Mouse (Mus musculus): ENCODE measurements around the gene Ppp2r5c. TPM values are rescaled to one million over a fixed set of nuclear protein-coding genes. Genes with fewer than 3 reads are reported as not detected.
A peak's percentile ranks its signal among the peaks of the same experiment; 100 is the strongest.

Gene Ppp2r5c
- total and polyA plus RNA-seq, 2 experiments from 2014 or later, result 104 to 118 TPM

GRCm38 (mm10) chr12:110500095-110500494, 53.2 kb downstream of the Ppp2r5c start:
- no peaks in the 10 kb centered on the region for H3K36me3 ChIP-seq (replicated peaks; ENCODE audit: control insufficient read depth, insufficient read depth, low read length)
- H3K9ac ChIP-seq (replicated peaks; ENCODE audit: low read depth, low read length), result no peak overlapping the region
- no peaks in the 10 kb centered on the region for H3K9me3 ChIP-seq (replicated peaks; ENCODE audit: control insufficient read depth, low read length)
- DNase-seq (ENCODE audit: low spot score) (no peak), ATAC-seq (ENCODE audit: insufficient read depth, low read depth) (no peak)
- no peaks in the 10 kb centered on the region for H3K27me3 ChIP-seq (ENCODE audit: control insufficient read depth, insufficient read depth, low read length)
- peaks cover 78% of the 10 kb centered on the region for H3K4me1 ChIP-seq (ENCODE audit: control insufficient read depth, insufficient read depth)
- no peak overlapping the region; the same call in 1 of the 2 replicates for H3K4me2 ChIP-seq (ENCODE audit: low read depth, low read length)
- WGBS, result 71% methylated on average over 8 of the region's 8 CpGs
- peak overlapping the region; percentile 83 for H3K27ac ChIP-seq (ENCODE audit: low read depth)
- TF ChIP-seq CTCF (IDR thresholded peaks at IDR 0.05; ENCODE audit: low read depth), result no peak
- TF ChIP-seq EP300 (IDR thresholded peaks at IDR 0.05; ENCODE audit: low read depth), result no peak
- H3K4me3 ChIP-seq (ENCODE audit: low read depth, low read length), result no peak overlapping the region

DNA sequence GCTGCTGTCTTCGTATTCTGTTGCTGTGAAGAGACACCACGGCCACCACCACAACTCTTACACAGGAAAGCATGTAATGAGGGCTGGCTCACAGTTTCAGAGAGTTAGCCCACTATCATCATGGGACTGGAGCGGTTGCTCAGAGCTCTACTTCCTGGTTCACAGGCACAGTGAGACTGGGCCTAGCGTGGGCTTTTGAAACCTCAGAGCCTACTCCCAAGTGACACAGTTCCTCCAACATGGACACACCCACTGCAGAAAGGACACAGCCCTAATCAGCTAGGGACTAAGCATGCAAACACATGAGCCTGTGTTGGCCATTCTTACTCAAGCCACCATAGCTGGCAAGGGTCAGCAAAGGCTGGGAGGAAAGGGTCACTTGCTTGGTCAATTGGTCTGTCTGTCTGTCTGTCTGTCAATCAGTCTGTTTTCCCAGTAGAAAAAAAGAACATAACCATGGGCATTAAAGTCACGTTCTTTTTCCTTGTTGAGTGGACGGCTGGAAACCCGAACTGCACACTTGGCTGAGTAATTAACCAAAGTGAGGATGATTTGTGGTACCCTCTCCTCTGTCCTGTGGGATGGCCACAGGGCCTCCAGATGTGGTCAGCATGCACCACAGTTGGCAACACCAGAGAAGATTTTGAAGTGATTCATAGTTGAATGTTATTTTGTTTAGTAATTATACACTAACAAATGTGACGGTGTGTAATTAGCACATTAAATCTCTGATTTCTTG, 56.7 kb downstream of the Ppp2r5c start:
- H3K4me1 ChIP-seq (ENCODE audit: control insufficient read depth, insufficient read depth), result peaks cover 60% of the 10 kb centered on the region

GRCm38 (mm10) chr12:110504145-110504490, 57.2 kb downstream of the Ppp2r5c start:
- no peaks in the 10 kb centered on the region for H3K27me3 ChIP-seq (ENCODE audit: control insufficient read depth, insufficient read depth, low read length)
- no peak for ATAC-seq (ENCODE audit: insufficient read depth, low read depth)
- H3K4me1 ChIP-seq (ENCODE audit: control insufficient read depth, insufficient read depth), result peaks cover 55% of the 10 kb centered on the region
- H3K4me3 ChIP-seq (ENCODE audit: low read depth, low read length), result no peak overlapping the region
- no peaks in the 10 kb centered on the region for H3K36me3 ChIP-seq (replicated peaks; ENCODE audit: control insufficient read depth, insufficient read depth, low read length)
- H3K9me3 ChIP-seq (replicated peaks; ENCODE audit: control insufficient read depth, low read length), result no peaks in the 10 kb centered on the region
- DNase-seq (ENCODE audit: low spot score), result no peak
- no peak overlapping the region for H3K9ac ChIP-seq (replicated peaks; ENCODE audit: low read depth, low read length)
- TF ChIP-seq EP300 (IDR thresholded peaks at IDR 0.05; ENCODE audit: low read depth) (no peak), CTCF (IDR thresholded peaks at IDR 0.05; ENCODE audit: low read depth) (no peak)
- no peak overlapping the region for H3K27ac ChIP-seq (ENCODE audit: low read depth)
- no peak overlapping the region for H3K4me2 ChIP-seq (ENCODE audit: low read depth, low read length)
- WGBS, result 52% methylated on average over 9 of the region's 9 CpGs

More for the DNA sequence above, 56.7 kb downstream of the Ppp2r5c start:
- H3K4me3 ChIP-seq (ENCODE audit: low read depth, low read length), result no peak overlapping the region
- no peaks in the 10 kb centered on the region for H3K27me3 ChIP-seq (ENCODE audit: control insufficient read depth, insufficient read depth, low read length)
- H3K27ac ChIP-seq (ENCODE audit: low read depth), result no peak overlapping the region
- WGBS, result 75% methylated on average over 8 of the region's 8 CpGs
- no peaks in the 10 kb centered on the region for H3K9me3 ChIP-seq (replicated peaks; ENCODE audit: control insufficient read depth, low read length)
- TF ChIP-seq EP300 (IDR thresholded peaks at IDR 0.05; ENCODE audit: low read depth) (no peak), CTCF (IDR thresholded peaks at IDR 0.05; ENCODE audit: low read depth) (no peak)
- DNase-seq (ENCODE audit: low spot score), result no peak
- H3K9ac ChIP-seq (replicated peaks; ENCODE audit: low read depth, low read length), result no peak overlapping the region
- no peak overlapping the region for H3K4me2 ChIP-seq (ENCODE audit: low read depth, low read length)
- no peaks in the 10 kb centered on the region for H3K36me3 ChIP-seq (replicated peaks; ENCODE audit: control insufficient read depth, insufficient read depth, low read length)
- ATAC-seq (ENCODE audit: insufficient read depth, low read depth), result no peak

DNA sequence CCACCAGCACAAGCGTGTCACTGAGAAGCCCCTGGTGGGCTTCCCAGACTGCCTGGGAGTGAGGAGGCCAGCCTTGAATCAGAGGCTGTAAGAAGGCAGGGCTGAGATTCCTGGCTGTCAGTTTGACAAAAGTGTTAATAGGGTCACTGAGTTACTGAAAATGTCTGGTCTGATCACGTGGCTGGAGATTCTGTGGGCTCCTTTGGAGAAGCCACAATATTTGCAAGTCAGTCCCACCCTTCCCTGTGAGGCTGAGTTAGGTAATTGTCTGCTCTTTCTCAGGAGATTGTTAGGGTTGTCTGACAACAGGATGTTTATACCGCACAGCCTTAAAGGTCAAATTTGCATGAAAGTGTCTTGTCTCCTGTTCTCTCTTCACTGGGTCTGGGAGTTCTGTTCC, 57.9 kb downstream of the Ppp2r5c start:
- ATAC-seq (ENCODE audit: insufficient read depth, low read depth) (no peak), DNase-seq (ENCODE audit: low spot score) (no peak)
- peaks cover 54% of the 10 kb centered on the region for H3K4me1 ChIP-seq (ENCODE audit: control insufficient read depth, insufficient read depth)
- no peak overlapping the region for H3K9ac ChIP-seq (replicated peaks; ENCODE audit: low read depth, low read length)
- no peaks in the 10 kb centered on the region for H3K36me3 ChIP-seq (replicated peaks; ENCODE audit: control insufficient read depth, insufficient read depth, low read length)
- WGBS, result 26% methylated on average over 3 of the region's 3 CpGs
- no peaks in the 10 kb centered on the region for H3K27me3 ChIP-seq (ENCODE audit: control insufficient read depth, insufficient read depth, low read length)
- H3K9me3 ChIP-seq (replicated peaks; ENCODE audit: control insufficient read depth, low read length), result no peaks in the 10 kb centered on the region
- no peak overlapping the region for H3K27ac ChIP-seq (ENCODE audit: low read depth)
- TF ChIP-seq CTCF (IDR thresholded peaks at IDR 0.05; ENCODE audit: low read depth), result no peak
- TF ChIP-seq EP300 (IDR thresholded peaks at IDR 0.05; ENCODE audit: low read depth), result no peak
- no peak overlapping the region for H3K4me3 ChIP-seq (ENCODE audit: low read depth, low read length)
- H3K4me2 ChIP-seq (ENCODE audit: low read depth, low read length), result no peak overlapping the region

DNA sequence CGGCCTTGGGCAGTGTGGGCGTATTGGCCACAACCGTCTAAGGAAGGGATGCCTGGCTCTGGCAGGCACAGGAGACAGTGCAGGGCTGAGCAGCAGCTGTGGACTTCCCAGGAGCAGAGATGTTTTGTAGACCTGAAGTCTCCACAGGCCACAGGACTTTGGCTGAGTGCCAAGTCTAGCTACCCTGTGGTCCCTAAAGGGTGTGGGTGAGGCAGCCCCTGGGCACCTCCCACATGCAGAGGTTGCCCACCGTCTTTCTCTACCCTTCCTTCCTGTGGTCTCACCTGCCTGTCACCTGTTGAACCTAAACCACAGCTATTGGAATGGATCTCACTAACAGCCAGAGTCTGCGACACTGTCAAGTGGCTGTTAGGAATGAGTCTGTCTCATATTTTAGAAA, 59.1 kb downstream of the Ppp2r5c start:
- H3K9ac ChIP-seq (replicated peaks; ENCODE audit: low read depth, low read length), result no peak overlapping the region
- H3K4me1 ChIP-seq (ENCODE audit: control insufficient read depth, insufficient read depth), result peaks cover 57% of the 10 kb centered on the region
- H3K27ac ChIP-seq (ENCODE audit: low read depth), result no peak overlapping the region

More for the DNA sequence above, 59.1 kb downstream of the Ppp2r5c start:
- Histone ChIP-seq H3K36me3 (replicated peaks; ENCODE audit: control insufficient read depth, insufficient read depth, low read length) (no peaks in the 10 kb centered on the region), H3K9me3 (replicated peaks; ENCODE audit: control insufficient read depth, low read length) (no peaks in the 10 kb centered on the region), H3K4me2 (ENCODE audit: low read depth, low read length) (no peak overlapping the region), H3K27me3 (ENCODE audit: control insufficient read depth, insufficient read depth, low read length) (no peaks in the 10 kb centered on the region), H3K4me3 (ENCODE audit: low read depth, low read length) (no peak overlapping the region)
- WGBS, result 41% methylated on average over 5 of the region's 5 CpGs
- DNase-seq (ENCODE audit: low spot score) (no peak), ATAC-seq (ENCODE audit: insufficient read depth, low read depth) (no peak)
- TF ChIP-seq CTCF (IDR thresholded peaks at IDR 0.05; ENCODE audit: low read depth), result no peak
- no peak for TF ChIP-seq EP300 (IDR thresholded peaks at IDR 0.05; ENCODE audit: low read depth)

Measured in heart, postnatal 0 days (tissue).